Mouse (Mus musculus) brain, embryonic 14.5 days (tissue): Measurements from ENCODE around the gene Frmpd4.

Experiments
- CTCF ChIP-seq: fragments of 200-500 bp; IDR thresholded peaks from 2 replicates; pipeline ENCODE4 v1.5.1; 2012; ENCODE audit warnings: inconsistent platforms, mild to moderate bottlenecking, moderate library complexity, borderline replicate concordance; ENCODE audit not compliant: insufficient read depth, insufficient read length; ENCODE audit errors: extremely low read depth
- POLR2A ChIP-seq: fragments of 200-500 bp; IDR thresholded peaks from 2 replicates; pipeline ENCODE4 v1.6.1; 2012; ENCODE audit warnings: mild to moderate bottlenecking, inconsistent platforms, borderline replicate concordance; ENCODE audit not compliant: poor library complexity, insufficient read depth, insufficient read length, severe bottlenecking; ENCODE audit errors: extremely low read depth

DNA sequence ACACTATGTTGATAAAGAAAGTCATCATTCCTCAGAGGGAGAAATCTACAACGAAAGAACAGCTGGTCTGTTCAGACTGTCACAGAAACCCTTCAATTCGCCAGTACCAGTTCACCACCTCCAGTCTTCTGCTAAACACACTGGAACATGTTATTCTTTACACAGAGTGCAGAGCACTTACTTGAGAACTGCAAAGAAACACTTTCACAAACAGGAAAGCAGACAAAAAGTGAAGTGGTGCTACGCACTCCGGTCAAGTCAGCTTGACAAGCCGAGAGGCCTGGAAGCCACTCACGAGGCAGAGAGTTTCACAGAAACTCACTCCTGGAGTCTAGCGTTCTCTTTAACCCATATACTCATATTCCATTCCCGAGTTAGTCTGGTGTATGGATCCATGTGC is 387.5 kb downstream of the Frmpd4 start:
- TF ChIP-seq CTCF (no peak), POLR2A (no peak)
